8 mouse cellular contexts compared by ENCODE assay signal in the genomic region with DNA sequence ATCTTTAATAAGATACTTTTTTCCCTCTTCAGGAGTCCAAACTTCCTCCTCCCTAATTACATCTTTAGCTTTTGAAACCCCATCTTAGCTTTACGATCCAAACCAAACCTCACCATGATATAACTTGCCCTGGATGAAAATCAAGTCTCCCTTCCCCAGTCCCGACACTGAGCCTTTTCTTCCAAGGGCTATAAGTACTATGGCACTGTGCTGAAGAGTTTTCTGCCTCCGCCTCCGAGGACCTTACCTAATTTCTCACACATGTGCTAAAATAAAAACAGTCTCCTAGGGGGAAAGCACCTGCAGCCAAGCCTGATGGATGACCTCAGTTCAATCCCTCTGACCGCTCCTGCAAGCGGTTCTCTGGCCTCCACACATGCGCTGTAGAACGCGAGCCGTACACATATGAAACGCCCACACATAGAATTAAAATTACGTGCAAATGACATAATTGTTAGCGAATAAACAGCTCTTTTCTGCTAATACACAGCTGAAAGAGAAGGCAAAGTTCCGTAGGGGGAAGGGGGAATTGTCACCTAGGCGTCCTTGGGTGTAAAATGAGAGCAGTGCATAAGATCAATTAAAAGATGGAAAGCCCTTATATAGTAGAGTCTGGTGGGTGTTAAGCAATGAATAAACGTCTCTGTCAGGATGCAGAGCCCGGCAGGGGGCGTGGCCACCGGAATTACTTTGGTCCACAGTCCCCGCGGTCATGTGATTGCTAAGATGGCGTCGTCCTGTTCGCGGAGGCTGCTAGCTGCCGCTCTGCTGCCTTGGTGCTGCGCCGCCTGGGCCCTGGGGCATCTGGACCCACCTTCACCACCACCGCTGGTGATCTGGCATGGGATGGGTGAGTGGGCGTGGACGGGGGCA. TPM values are rescaled to one million over a fixed set of nuclear protein-coding genes. Genes with fewer than 3 reads are reported as not detected.
DNase-seq lines count a peak whose midpoint lies in the region; ATAC-seq and TF ChIP-seq lines count a peak whose summit lies in the region.

A gene (plus strand): TSS at position 713 of the 873 bp plus-strand sequence.

- peak; percentile 63 for TF ChIP-seq CTCF in layer of hippocampus, adult 2 months (conservative IDR thresholded peaks at IDR 0.05)
- peak; percentile 55 for TF ChIP-seq CTCF in lung, embryonic 14.5 days (IDR thresholded peaks at IDR 0.05; ENCODE audit: low read depth)
- no peak for TF ChIP-seq CTCF in olfactory bulb, adult 2 months (IDR thresholded peaks at IDR 0.05; ENCODE audit: insufficient read depth, low read depth, low read length)
- TF ChIP-seq CTCF in thymus, adult 2 months (IDR thresholded peaks at IDR 0.05; ENCODE audit: borderline replicate concordance, control insufficient read depth, extremely low read depth, insufficient read depth, low read length, poor library complexity), result no peak

- peak; percentile 78 for DNase-seq in ES-E14 (ENCODE audit: low read depth, low spot score)
- DNase-seq in cerebellum, adult 11-12 months, result peak; percentile 89
- DNase-seq in heart, postnatal 36 days, result peak; percentile 81 to 83
- DNase-seq in layer of hippocampus, adult 2 months (ENCODE audit: low spot score in 2 of 2), result peak; percentile 89 to 92
- peak; percentile 95 for DNase-seq in lung, embryonic 14.5 days
- peak; percentile 93 for DNase-seq in thymus, adult 2 months

- in situ Hi-C loops in ES-E14 (cut with MboI; ENCODE audit: low sequenced_read_pairs in 2 of 2, unreplicated experiment in 2 of 2), result no loop called here

- no peak for TF ChIP-seq POLR2A in olfactory bulb, adult 2 months (IDR thresholded peaks at IDR 0.05; ENCODE audit: insufficient read depth, low read depth, low read length)
- peak; percentile 55; the same call in 1 of the 2 replicates for TF ChIP-seq POLR2A in thymus, adult 2 months (IDR thresholded peaks at IDR 0.05; ENCODE audit: control insufficient read depth, extremely low read depth, insufficient read depth, low read length, poor library complexity)

- H3K9ac ChIP-seq in ES-E14 (ENCODE audit: insufficient read depth, low read depth, low read length, poor library complexity, severe bottlenecking), result peak within 1 kb of the TSS; percentile 86
- peak within 1 kb of the TSS; percentile 89 for H3K9ac ChIP-seq in forebrain, embryonic 16.5 days (replicated peaks; ENCODE audit: low read depth, low read length)
- peak within 1 kb of the TSS; percentile 71 for H3K9ac ChIP-seq in lung, embryonic 14.5 days

- WGBS in forebrain, embryonic 16.5 days, result 2% methylated on average over 31 of the region's 31 CpGs
- WGBS in lung, embryonic 14.5 days, result 5% methylated on average over 31 of the region's 31 CpGs
- WGBS in olfactory bulb, adult 2 months, result 1% methylated on average over 31 of the region's 31 CpGs
- 3% methylated on average over 31 of the region's 31 CpGs for WGBS in thymus, adult 2 months

- H3K4me2 ChIP-seq in forebrain, embryonic 16.5 days (ENCODE audit: low read length), result peak within 1 kb of the TSS; percentile 90
- peak within 1 kb of the TSS; percentile 87 for H3K4me2 ChIP-seq in lung, embryonic 14.5 days

- H3K4me1 ChIP-seq in ES-E14 (ENCODE audit: control insufficient read depth in 2 of 2, insufficient read depth in 2 of 2, low read length in 2 of 2, poor library complexity in 1 of 2), result peaks cover 0 to 3% of the 10 kb centered on the region in 2 experiments; a peak in 2 of 4 replicates
- peaks cover 21% of the 10 kb centered on the region for H3K4me1 ChIP-seq in forebrain, embryonic 16.5 days (replicated peaks; ENCODE audit: control insufficient read depth, insufficient read depth, low read length)
- no peaks in the 10 kb centered on the region for H3K4me1 ChIP-seq in lung, embryonic 14.5 days (ENCODE audit: insufficient read depth)
- peaks cover 10% of the 10 kb centered on the region for H3K4me1 ChIP-seq in olfactory bulb, adult 2 months (ENCODE audit: control insufficient read depth, insufficient read depth, low read length)
- H3K4me1 ChIP-seq in thymus, adult 2 months (replicated peaks; ENCODE audit: control insufficient read depth, insufficient read depth, low read length), result peaks cover 20% of the 10 kb centered on the region

- peak within 1 kb of the TSS; percentile 78 to 89 for H3K4me3 ChIP-seq in ES-E14 (ENCODE audit: insufficient read depth in 1 of 2, low read depth in 1 of 2, low read length in 2 of 2, poor library complexity in 1 of 2, severe bottlenecking in 1 of 2)
- H3K4me3 ChIP-seq in forebrain, embryonic 16.5 days (replicated peaks; ENCODE audit: low read length), result peak within 1 kb of the TSS; percentile 72
- peak within 1 kb of the TSS; percentile 72 for H3K4me3 ChIP-seq in layer of hippocampus, adult 2 months
- peak within 1 kb of the TSS; percentile 71 for H3K4me3 ChIP-seq in lung, embryonic 14.5 days (ENCODE audit: low read depth, low read length)
- peak within 1 kb of the TSS; percentile 57 for H3K4me3 ChIP-seq in olfactory bulb, adult 2 months (ENCODE audit: insufficient read depth, low read depth, low read length)
- peak within 1 kb of the TSS; percentile 86 for H3K4me3 ChIP-seq in thymus, adult 2 months (ENCODE audit: control insufficient read depth, insufficient read depth, low read length)

- no peak within 1 kb of the TSS for H3K27ac ChIP-seq in ES-E14 (ENCODE audit: insufficient read depth, low read depth, low read length, poor library complexity, severe bottlenecking)
- H3K27ac ChIP-seq in forebrain, embryonic 16.5 days (ENCODE audit: low read length), result peak within 1 kb of the TSS; percentile 84
- peak within 1 kb of the TSS; percentile 96 for H3K27ac ChIP-seq in layer of hippocampus, adult 2 months
- no peak within 1 kb of the TSS for H3K27ac ChIP-seq in lung, embryonic 14.5 days (ENCODE audit: low read depth)
- peak within 1 kb of the TSS; percentile 74 for H3K27ac ChIP-seq in olfactory bulb, adult 2 months (ENCODE audit: insufficient read depth, low read depth, low read length)
- H3K27ac ChIP-seq in thymus, adult 2 months (ENCODE audit: control insufficient read depth, insufficient read depth, low read length), result peak within 1 kb of the TSS; percentile 63

- intact Hi-C loops in heart, postnatal 36 days (cut with DNase I), result loop anchor here (1.0 kb wide), 1 partner anchor 50 kb away; no protein-coding TSS in a partner anchor

- peak; percentile 92 for ATAC-seq in forebrain, embryonic 16.5 days
- peak; percentile 95 for ATAC-seq in lung, embryonic 14.5 days (ENCODE audit: insufficient read depth)

- no peaks in the 10 kb centered on the region for H3K9me3 ChIP-seq in ES-E14 (ENCODE audit: control insufficient read depth, insufficient read depth, low read depth, low read length)
- H3K9me3 ChIP-seq in forebrain, embryonic 16.5 days (ENCODE audit: control insufficient read depth, low read length), result no peaks in the 10 kb centered on the region
- no peaks in the 10 kb centered on the region for H3K9me3 ChIP-seq in lung, embryonic 14.5 days (ENCODE audit: low read depth, low read length)

- no peaks in the 10 kb centered on the region for H3K36me3 ChIP-seq in ES-E14 (ENCODE audit: control insufficient read depth, insufficient read depth, low read length, poor library complexity, severe bottlenecking)
- H3K36me3 ChIP-seq in forebrain, embryonic 16.5 days (ENCODE audit: control insufficient read depth, insufficient read depth), result 0 out of 2 replicates have a peak, but pooled peaks cover 2% of the 10 kb centered on the region
- H3K36me3 ChIP-seq in lung, embryonic 14.5 days (ENCODE audit: insufficient read depth), result no peaks in the 10 kb centered on the region
- H3K36me3 ChIP-seq in thymus, adult 2 months (ENCODE audit: control insufficient read depth, insufficient read depth, low read length), result no peaks in the 10 kb centered on the region

- no peaks in the 10 kb centered on the region for H3K27me3 ChIP-seq in forebrain, embryonic 16.5 days (replicated peaks; ENCODE audit: control insufficient read depth, insufficient read depth, low read length)
- H3K27me3 ChIP-seq in lung, embryonic 14.5 days (ENCODE audit: insufficient read depth, low read length), result no peaks in the 10 kb centered on the region
- no peaks in the 10 kb centered on the region for H3K27me3 ChIP-seq in thymus, adult 2 months (ENCODE audit: control insufficient read depth, insufficient read depth, low read length)

TF ChIP-seq in ES-E14, 5 proteins besides CTCF, POLR2A, EP300 and RAD21:
- TF ChIP-seq MAFK (IDR thresholded peaks at IDR 0.05; ENCODE audit: insufficient read depth, low read depth, low read length) (no peak), ZC3H11A (IDR thresholded peaks at IDR 0.05; ENCODE audit: borderline replicate concordance, low read depth, low read length) (no peak), CHD2 (IDR thresholded peaks at IDR 0.05; ENCODE audit: low read depth, low read length) (no peak), ZNF384 (IDR thresholded peaks at IDR 0.05; ENCODE audit: low read depth, low read length) (no peak), HCFC1 (IDR thresholded peaks at IDR 0.05; ENCODE audit: borderline replicate concordance, insufficient read depth, low read length) (no peak)

RNA-seq across cellular contexts. Expression of the gene that starts here (rescaled TPM):
- 34.9 and 43.3 TPM in 2 replicates for total RNA-seq in ES-E14 (2012; rRNA removed)
- 72.3 and 85.2 TPM in 2 replicates for polyA plus RNA-seq in forebrain, embryonic 16.5 days (2015; fragmentation: Nextera tagmentation; extraction: Ambion mirVana)
- total RNA-seq in heart, postnatal 36 days (2021), result 10 to 100 TPM; 41.5 to 44.5 TPM
- total RNA-seq in layer of hippocampus, adult 2 months (2021), result 10 to 100 TPM; 84.6 to 88.1 TPM
- 61.0 and 65.7 TPM in 2 replicates for polyA plus RNA-seq in lung, embryonic 14.5 days (2014; fragmentation: Nextera tagmentation; extraction: Ambion mirVana)
- polyA plus RNA-seq in olfactory bulb, adult 2 months (2012; ENCODE audit: insufficient read depth, insufficient read length, low replicate concordance, missing spikeins), result 235 TPM in 1 of 2 replicates, not detected in the other
- 79.5 and 86.7 TPM in 2 replicates for polyA plus RNA-seq in thymus, adult 2 months (2012; rRNA removed)

Comparison
In these comparisons a context has a peak if more than half of its experiments do, and no peak if none do; other contexts are left out.
1. H3K27ac ChIP-seq: peak in forebrain, embryonic 16.5 days (single experiment), layer of hippocampus, adult 2 months (single experiment), olfactory bulb, adult 2 months (single experiment) and thymus, adult 2 months (single experiment); none in ES-E14 (single experiment) and lung, embryonic 14.5 days (single experiment).
2. CTCF ChIP-seq: peak in layer of hippocampus, adult 2 months (single experiment) and lung, embryonic 14.5 days (single experiment); none in olfactory bulb, adult 2 months (single experiment) and thymus, adult 2 months (single experiment).
3. Peak in every context shown above with its lines, with median percentiles within 50 percentile points of each other: DNase-seq, H3K4me3 ChIP-seq and H3K9ac ChIP-seq.